Mouse (Mus musculus) stomach, embryonic 16.5 days (tissue): ENCODE data around the gene Tmc6. TPM values are rescaled to one million over a fixed set of nuclear protein-coding genes. Genes with fewer than 3 reads are reported as not detected.
A peak's percentile ranks its signal among the peaks of the same experiment; 100 is the strongest.

Experiments used
- ATAC-seq: fragments of 200-750 bp; cut with Nextera tagmentation; 2 replicates; pipeline ENCODE4 v1.8.0; 2017; ENCODE audit warnings: moderate number of reproducible peaks, moderate TSS enrichment; ENCODE audit not compliant: insufficient read depth, low FRiP score
- H3K27ac ChIP-seq: fragments of 300-500 bp; sonication (generic); 2 replicates; pipeline ENCODE4 v1.5.1; 2014; ENCODE audit warnings: low read length
- H3K27me3 ChIP-seq: fragments of 300-500 bp; sonication (generic); 2 replicates; pipeline ENCODE4 v1.6.1; 2014; ENCODE audit warnings: low read length, control low read depth, mixed read lengths; ENCODE audit not compliant: control insufficient read depth, insufficient read depth
- H3K36me3 ChIP-seq: fragments of 300-500 bp; sonication (generic); 2 replicates; pipeline ENCODE4 v1.6.1; 2014; ENCODE audit warnings: low read length; ENCODE audit not compliant: control insufficient read depth, insufficient read depth
- H3K4me1 ChIP-seq: fragments of 300-500 bp; sonication (generic); 2 replicates; pipeline ENCODE4 v1.6.1; 2014; ENCODE audit warnings: low read length, control low read depth, mixed read lengths; ENCODE audit not compliant: control insufficient read depth, insufficient read depth
- H3K4me2 ChIP-seq: fragments of 300-500 bp; sonication (generic); 2 replicates; pipeline ENCODE4 v1.6.1; 2014; ENCODE audit warnings: low read depth, low read length, mixed read lengths
- H3K4me3 ChIP-seq: fragments of 300-500 bp; sonication (generic); replicated peaks from 2 replicates; pipeline ENCODE4 v1.5.1; 2014; ENCODE audit warnings: mild to moderate bottlenecking, low read length
- H3K9ac ChIP-seq: fragments of 300-500 bp; sonication (generic); 2 replicates; pipeline ENCODE4 v1.6.1; 2014; ENCODE audit warnings: low read length
- H3K9me3 ChIP-seq: fragments of 300-500 bp; sonication (generic); replicated peaks from 2 replicates; pipeline ENCODE4 v1.6.1; 2016; ENCODE audit warnings: low read length, control low read depth; ENCODE audit not compliant: control insufficient read depth
- WGBS: fragments of 180-500 bp; shearing (Covaris S2); extraction: QIAGEN DNeasy Blood & Tissue Kit; methylation state at CpG from one replicate; pipeline ENCODE4 v1.1.7; 2014; 5-methylcytosine and 5-hydroxymethylcytosine counted together
- polyA plus RNA-seq: library from polyadenylated mRNA; unstranded; fragments of >200 nt; fragmentation: Nextera tagmentation; extraction: Ambion mirVana; gene quantifications from 2 replicates; pipeline ENCODE4 v1.2.1, GENCODE M21; 2015

Tmc6 gene
- polyA plus RNA-seq, 1 experiment from 2014 or later: 31.6 TPM

- Histone ChIP-seq H3K4me1 (peaks cover 43% of the 10 kb centered on the region), H3K4me2 (peak overlapping the region; percentile 83)
- 4% methylated on average over 38 of the region's 38 CpGs for WGBS
Observed at GRCm38 (mm10) chr11:117779434-117780198, 2.4 kb downstream of the Tmc6 start.

DNA sequence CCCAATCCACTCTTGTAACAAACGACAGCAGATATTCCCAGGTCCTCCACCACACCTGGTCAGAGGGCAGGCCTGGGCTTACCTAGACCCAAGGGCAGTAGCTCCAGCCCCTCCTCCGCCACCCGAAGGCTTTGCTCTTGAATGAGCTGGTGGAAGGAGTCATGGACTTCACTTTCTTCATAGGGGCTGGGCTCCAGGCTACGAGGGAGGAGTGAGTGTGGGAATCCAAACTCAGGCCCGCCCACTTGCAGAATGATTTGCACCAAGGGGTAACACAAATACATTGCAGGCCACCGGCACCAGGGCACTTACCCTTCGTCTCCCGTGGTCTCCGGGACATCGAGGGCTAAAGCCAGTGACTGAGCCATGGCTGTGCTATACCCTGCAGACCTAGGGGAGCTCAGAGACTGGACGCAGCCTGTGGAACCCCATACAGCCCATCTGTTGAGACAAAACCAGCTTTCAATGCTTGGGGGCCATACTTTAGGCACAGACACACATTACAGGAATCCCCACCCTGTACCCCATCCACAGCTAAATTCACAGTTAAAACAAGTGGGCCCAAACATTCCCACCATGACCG, 3.1 kb downstream of the Tmc6 start:
- H3K4me2 ChIP-seq: peak overlapping the region; percentile 83
- H3K4me3 ChIP-seq: peak overlapping the region; percentile 61
- H3K9me3 ChIP-seq: no peaks in the 10 kb centered on the region
- H3K27ac ChIP-seq: peak overlapping the region; percentile 97
- no peaks in the 10 kb centered on the region for H3K27me3 ChIP-seq
- WGBS: 46% methylated on average over 12 of the region's 12 CpGs
- peak overlapping the region; percentile 82 for H3K9ac ChIP-seq
- no peak for ATAC-seq
- peaks cover 43% of the 10 kb centered on the region for H3K4me1 ChIP-seq
- H3K36me3 ChIP-seq: no peaks in the 10 kb centered on the region; the same call in 1 of the 2 replicates

More at GRCm38 (mm10) chr11:117779434-117780198, 2.4 kb downstream of the Tmc6 start:
- Histone ChIP-seq H3K4me3 (peak overlapping the region; percentile 61), H3K27ac (peak overlapping the region; percentile 97), H3K9me3 (no peaks in the 10 kb centered on the region), H3K36me3 (no peaks in the 10 kb centered on the region), H3K27me3 (no peaks in the 10 kb centered on the region), H3K9ac (peak overlapping the region; percentile 82)
- ATAC-seq: peak; percentile 17; the same call in 1 of the 2 replicates

DNA sequence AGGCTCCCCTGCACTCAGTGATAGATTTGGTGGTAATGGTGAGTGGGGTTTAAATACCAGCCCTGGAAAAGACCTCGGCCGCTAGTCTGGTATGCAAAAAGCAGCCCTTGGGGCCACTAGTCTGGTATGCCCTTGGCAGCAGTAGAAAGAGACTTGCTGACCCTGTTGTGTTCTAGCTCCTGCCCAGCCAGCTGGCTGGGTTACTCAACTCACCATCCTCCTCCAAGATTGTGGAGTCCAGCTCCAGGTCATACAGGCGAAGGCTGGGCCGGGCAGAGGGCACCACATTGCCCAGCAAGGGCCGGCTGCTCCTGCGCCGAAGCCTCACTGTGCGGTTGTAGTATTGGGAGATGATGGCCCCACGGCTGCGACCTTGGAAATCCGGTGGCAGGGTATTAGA, 4.0 kb downstream of the Tmc6 start:
- Histone ChIP-seq H3K27me3 (no peaks in the 10 kb centered on the region), H3K4me1 (peaks cover 37% of the 10 kb centered on the region), H3K9ac (no peak overlapping the region), H3K4me3 (no peak overlapping the region), H3K4me2 (no peak overlapping the region), H3K27ac (no peak overlapping the region), H3K36me3 (no peaks in the 10 kb centered on the region; the same call in 1 of the 2 replicates), H3K9me3 (no peaks in the 10 kb centered on the region)
- 90% methylated on average over 11 of the region's 11 CpGs for WGBS
- ATAC-seq: no peak

GRCm38 (mm10) chr11:117777111-117777510, 4.9 kb downstream of the Tmc6 start:
- no peaks in the 10 kb centered on the region for H3K9me3 ChIP-seq
- H3K27me3 ChIP-seq: no peaks in the 10 kb centered on the region
- 83% methylated on average over 5 of the region's 5 CpGs for WGBS
- no peak overlapping the region for H3K27ac ChIP-seq
- no peak overlapping the region for H3K4me2 ChIP-seq
- no peak overlapping the region for H3K4me3 ChIP-seq
- no peak for ATAC-seq
- H3K4me1 ChIP-seq: peaks cover 31% of the 10 kb centered on the region
- no peak overlapping the region for H3K9ac ChIP-seq
- no peaks in the 10 kb centered on the region; the same call in 1 of the 2 replicates for H3K36me3 ChIP-seq

GRCm38 (mm10) chr11:117776085-117776792, 5.8 kb downstream of the Tmc6 start:
- H3K27ac ChIP-seq: no peak overlapping the region
- no peak for ATAC-seq
- peaks cover 22% of the 10 kb centered on the region for H3K4me1 ChIP-seq
- H3K27me3 ChIP-seq: no peaks in the 10 kb centered on the region
- H3K9ac ChIP-seq: no peak overlapping the region
- H3K9me3 ChIP-seq: no peaks in the 10 kb centered on the region
- H3K4me2 ChIP-seq: no peak overlapping the region
- H3K4me3 ChIP-seq: no peak overlapping the region
- no peaks in the 10 kb centered on the region; the same call in 1 of the 2 replicates for H3K36me3 ChIP-seq
- 93% methylated on average over 14 of the region's 14 CpGs for WGBS

DNA sequence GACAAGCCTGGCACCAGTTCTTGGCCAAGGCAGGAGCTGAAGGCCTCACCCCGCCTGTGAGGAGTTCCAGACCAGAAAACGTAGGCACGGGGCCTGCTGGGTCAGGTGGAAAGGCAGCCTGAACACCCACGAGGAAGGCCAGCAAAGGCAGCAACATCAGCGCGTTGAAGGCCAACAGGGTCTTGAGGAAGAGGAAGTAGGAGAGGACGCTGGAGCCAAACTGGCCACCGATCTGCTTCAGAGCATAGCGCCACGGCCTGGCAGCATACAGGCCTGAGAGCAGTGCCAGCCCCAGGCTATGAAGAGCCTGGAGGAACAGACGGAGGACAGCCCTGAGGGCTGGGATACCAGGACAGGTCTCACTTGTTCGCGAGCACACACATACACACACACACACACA, 6.5 kb downstream of the Tmc6 start:
- 89% methylated on average over 13 of the region's 13 CpGs for WGBS
- Histone ChIP-seq H3K27me3 (no peaks in the 10 kb centered on the region), H3K9ac (no peak overlapping the region), H3K9me3 (no peaks in the 10 kb centered on the region), H3K27ac (no peak overlapping the region), H3K36me3 (no peaks in the 10 kb centered on the region; the same call in 1 of the 2 replicates), H3K4me1 (peaks cover 15% of the 10 kb centered on the region), H3K4me2 (no peak overlapping the region), H3K4me3 (no peak overlapping the region)
- no peak for ATAC-seq

GRCm38 (mm10) chr11:117774925-117775324, 7.1 kb downstream of the Tmc6 start:
- H3K9me3 ChIP-seq: no peaks in the 10 kb centered on the region
- H3K4me2 ChIP-seq: no peak overlapping the region
- H3K27ac ChIP-seq: no peak overlapping the region
- H3K4me3 ChIP-seq: no peak overlapping the region
- H3K36me3 ChIP-seq: no peaks in the 10 kb centered on the region; the same call in 1 of the 2 replicates
- WGBS: 89% methylated on average over 10 of the region's 10 CpGs
- ATAC-seq: no peak
- no peaks in the 10 kb centered on the region for H3K27me3 ChIP-seq
- H3K9ac ChIP-seq: no peak overlapping the region
- H3K4me1 ChIP-seq: peaks cover 9% of the 10 kb centered on the region

GRCm38 (mm10) chr11:117772352-117772751, 9.6 kb downstream of the Tmc6 start:
- Histone ChIP-seq H3K9me3 (no peaks in the 10 kb centered on the region), H3K27me3 (no peaks in the 10 kb centered on the region), H3K4me3 (no peak overlapping the region), H3K4me2 (no peak overlapping the region), H3K27ac (no peak overlapping the region), H3K9ac (no peak overlapping the region), H3K36me3 (no peaks in the 10 kb centered on the region; the same call in 1 of the 2 replicates), H3K4me1 (no peaks in the 10 kb centered on the region; the same call in 1 of the 2 replicates)
- ATAC-seq: no peak
- WGBS: 91% methylated on average over 7 of the region's 7 CpGs

DNA sequence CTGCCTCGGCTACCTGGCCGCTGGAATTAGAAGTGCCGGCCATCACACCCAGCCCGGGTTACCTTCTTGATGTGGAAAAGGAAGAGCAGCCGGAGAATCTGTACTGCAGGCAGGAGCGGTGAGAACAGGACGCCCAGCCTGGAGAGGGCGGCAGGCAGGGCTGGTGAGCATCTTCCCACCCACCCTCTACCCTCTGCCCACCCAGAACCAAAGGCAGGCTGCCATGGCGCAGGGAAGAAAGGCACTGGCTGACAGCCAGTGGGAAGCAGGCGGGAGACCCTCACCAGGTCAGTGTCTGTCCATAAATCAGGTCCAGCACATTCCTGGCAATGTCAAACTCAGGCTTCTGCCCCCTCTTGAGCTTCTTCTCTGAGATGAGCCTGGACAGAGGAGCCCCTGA, 11.6 kb downstream of the Tmc6 start:
- Histone ChIP-seq H3K4me1 (no peaks in the 10 kb centered on the region; the same call in 1 of the 2 replicates), H3K9ac (no peak overlapping the region), H3K27ac (no peak overlapping the region), H3K27me3 (no peaks in the 10 kb centered on the region), H3K4me2 (no peak overlapping the region), H3K9me3 (no peaks in the 10 kb centered on the region), H3K4me3 (no peak overlapping the region), H3K36me3 (no peaks in the 10 kb centered on the region; the same call in 1 of the 2 replicates)
- ATAC-seq: no peak
- 77% methylated on average over 10 of the region's 10 CpGs for WGBS
